Mouse (Mus musculus) c-Kit-positive CD71-negative TER-119-negative erythroid progenitor cells, embryonic 14.5 days (primary cell): ENCODE results near the gene Thap4.

Experiments used
- DNase-seq: peaks from one replicate; pipeline ENCODE4 v3.0.0-alpha.2; 2013; ENCODE audit warnings: low read depth

The Thap4 gene

GRCm38 (mm10) chr1:93742910-93743309 lies 11.8 kb downstream of the Thap4 start:
- DNase-seq: no peak

GRCm38 (mm10) chr1:93741987-93742386 lies 12.7 kb downstream of the Thap4 start:
- no peak for DNase-seq

DNA sequence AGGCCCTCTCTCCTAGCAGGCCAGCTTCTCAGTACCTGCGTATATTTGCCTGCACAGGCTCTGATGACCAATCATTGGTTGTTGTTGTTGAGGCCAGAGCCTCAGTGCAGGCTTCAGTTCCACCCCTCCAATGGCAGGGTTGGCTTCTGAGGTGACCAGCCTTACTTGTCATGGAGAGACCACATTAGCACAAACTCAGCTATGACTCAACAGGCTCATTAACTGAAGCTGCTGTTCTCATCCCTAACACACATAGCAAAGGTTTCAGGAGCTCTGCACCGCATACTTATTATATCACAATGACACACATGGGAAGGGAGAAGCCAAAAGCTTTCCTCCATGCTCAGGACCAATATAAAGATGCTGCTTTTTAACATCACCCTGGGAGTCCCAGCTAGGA lies 14.0 kb downstream of the Thap4 start:
- no peak for DNase-seq

DNA sequence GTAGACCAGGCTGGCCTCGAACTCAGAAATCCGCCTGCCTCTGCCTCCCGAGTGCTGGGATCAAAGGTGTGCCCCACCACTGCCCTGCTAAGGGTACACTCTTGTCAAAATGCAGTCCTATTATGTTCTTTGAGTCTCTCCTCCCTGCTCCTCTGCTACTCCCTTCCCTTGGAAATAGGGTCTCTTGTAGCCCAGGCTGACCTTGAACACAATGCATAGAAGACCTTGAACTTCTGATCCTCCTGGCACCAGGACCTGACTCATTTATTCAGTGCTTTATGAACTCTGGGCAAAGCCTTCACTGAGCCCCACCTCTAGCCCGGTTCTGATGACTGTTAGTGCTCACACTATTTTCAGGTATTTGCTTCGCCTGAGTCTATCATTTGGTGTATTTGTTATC lies 17.0 kb downstream of the Thap4 start:
- DNase-seq: no peak

- DNase-seq: no peak
Observed at GRCm38 (mm10) chr1:93735859-93736258, 18.8 kb downstream of the Thap4 start.

- no peak for DNase-seq
Observed at GRCm38 (mm10) chr1:93731880-93732281, 22.8 kb downstream of the Thap4 start.

DNA sequence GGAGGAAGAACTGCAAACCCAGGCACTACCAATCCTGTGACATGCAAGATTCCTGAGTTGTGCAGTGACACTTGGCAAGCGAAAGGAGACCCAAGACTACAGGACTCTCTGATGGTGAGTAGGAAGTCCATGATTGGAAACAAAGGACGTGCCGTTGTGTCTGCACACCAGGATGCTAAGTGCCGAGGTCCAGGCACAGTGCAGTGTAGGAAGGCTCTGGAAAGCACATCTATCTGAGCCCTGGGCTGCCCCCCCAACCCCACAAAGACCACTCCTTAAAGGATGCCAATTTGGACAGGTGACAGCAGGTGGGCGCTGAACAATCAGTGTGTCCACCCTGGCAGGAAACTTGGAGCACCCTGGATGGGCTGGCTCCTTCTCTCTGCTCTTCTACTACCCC lies 23.6 kb downstream of the Thap4 start:
- no peak for DNase-seq

DNA sequence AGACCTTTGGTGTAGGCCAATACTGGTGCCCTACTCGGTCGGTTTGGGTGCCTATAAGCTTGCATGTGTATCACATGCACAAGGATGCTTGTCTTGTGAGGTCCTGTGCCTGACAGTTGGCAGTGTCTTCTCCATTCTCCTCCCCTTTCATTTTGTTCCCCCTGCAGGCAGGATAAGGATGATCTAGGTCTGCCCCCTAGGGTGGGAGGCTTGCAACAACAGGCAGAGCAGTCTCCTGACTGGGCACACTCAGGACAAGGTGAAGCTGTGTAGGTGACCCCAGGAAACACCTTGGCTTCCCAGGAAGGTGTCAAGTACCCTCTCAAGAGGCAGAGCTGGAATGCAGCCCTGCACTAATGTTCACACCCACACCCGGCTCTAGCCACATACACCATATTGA lies 27.7 kb downstream of the Thap4 start:
- peak; percentile 20 for DNase-seq

GRCm38 (mm10) chr1:93726116-93726515 lies 28.5 kb downstream of the Thap4 start:
- no peak for DNase-seq

DNA sequence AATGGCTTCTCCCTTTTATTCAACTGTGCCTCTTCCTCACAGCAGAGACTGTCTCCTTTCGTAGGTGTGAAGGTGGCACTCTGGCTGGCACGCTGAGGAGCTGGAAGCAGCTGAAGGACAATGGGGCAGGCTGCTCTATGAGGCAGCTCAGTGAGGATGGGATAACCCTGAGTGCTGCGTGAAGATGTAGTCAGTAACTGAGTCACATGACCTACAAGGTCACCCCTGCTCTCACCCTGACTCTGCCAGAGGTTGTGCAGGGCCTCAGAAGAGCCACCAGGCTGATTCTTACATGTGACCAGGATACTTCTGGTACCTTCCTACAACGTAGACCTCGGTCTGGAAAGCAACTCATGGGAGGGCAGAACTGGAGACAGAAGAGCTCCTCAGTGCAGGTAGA lies 29.0 kb downstream of the Thap4 start:
- DNase-seq: no peak

- no peak for DNase-seq
Observed at GRCm38 (mm10) chr1:93724623-93725022, 30.0 kb downstream of the Thap4 start.

GRCm38 (mm10) chr1:93721557-93721956 lies 33.1 kb downstream of the Thap4 start:
- no peak for DNase-seq

DNA sequence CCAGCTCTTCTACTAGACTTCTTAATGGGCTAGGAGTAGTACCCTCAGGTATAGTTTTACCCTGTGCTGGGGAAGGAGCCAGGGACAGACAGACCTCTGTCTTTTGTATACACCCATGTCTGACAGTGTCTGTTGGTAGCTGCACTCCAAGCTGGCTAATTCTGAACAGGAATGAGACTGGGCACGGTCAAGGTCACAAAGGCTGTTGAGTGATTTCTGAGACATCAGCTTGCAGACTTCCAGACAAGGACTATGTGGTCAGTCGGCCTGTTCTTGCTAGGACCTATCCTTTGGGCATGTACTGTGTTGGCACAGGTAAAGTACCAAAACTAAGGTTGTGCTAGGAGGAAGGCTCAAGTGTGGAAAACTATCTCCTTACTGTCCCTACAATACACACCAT lies 38.5 kb downstream of the Thap4 start:
- DNase-seq: no peak

DNA sequence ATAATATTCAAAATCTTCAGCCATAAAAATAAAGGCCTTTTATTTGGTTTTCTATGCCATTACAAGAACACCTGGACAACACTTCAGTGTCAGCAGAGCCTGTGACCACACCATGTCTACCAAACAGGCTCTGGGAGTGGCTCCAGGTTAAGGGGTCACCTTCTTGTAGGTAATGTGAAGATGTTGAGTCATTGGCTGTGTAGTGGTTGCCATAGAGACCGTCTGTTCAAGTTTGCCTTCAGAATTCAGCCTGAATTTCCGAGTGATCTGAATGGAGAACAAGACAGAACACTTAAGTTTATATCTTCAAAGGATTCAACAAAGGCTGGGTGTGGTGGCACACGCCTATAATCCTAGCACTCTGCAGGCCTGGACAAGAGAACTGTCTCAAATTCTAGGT lies 49.3 kb downstream of the Thap4 start:
- DNase-seq: no peak

- no peak for DNase-seq
Observed at GRCm38 (mm10) chr1:93704341-93704740, 50.3 kb downstream of the Thap4 start.

GRCm38 (mm10) chr1:93703472-93704048 lies 51.1 kb downstream of the Thap4 start:
- DNase-seq: no peak

DNA sequence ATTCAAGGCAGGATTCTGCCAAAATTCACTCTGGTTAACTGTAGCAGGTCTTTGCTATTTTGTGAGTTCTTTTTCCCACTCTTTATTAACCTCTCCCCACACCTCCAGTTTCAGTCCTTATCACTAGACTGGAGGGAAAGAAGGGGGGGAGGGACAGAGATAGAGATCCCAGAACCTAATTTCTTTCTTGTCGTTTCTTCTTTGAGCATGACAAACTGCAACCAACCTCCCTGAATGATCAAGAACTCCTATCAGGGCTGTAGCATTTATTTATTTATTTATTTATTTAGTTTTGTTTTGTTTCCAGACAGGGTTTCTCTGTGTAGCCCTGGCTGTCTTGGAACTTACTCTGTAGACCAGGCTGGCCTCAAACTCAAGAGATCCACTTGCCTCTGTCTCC lies 52.6 kb downstream of the Thap4 start:
- no peak for DNase-seq

- DNase-seq: no peak
Observed at GRCm38 (mm10) chr1:93699159-93699558, 55.5 kb downstream of the Thap4 start.

DNA sequence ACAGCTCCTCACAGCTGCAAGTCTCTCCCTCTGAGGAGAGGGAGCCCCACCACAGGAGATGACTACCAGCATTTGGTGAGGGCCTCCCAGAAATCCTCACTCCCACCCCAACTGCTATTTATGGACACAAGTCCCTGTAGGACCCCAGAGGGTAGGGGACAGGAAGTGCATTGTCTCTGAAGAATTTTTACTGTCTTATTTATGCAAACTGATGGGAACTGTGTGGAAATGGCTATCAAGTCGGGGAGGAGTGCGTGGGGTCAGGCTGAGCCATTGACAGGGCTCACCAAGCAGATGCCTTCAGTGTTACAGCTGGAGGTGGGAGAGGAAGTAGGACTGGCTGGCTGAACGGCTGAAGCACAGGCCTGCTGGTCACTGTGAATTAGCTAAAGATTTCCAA lies 57.3 kb downstream of the Thap4 start:
- no peak for DNase-seq

- DNase-seq: no peak
Observed at GRCm38 (mm10) chr1:93694966-93695365, 59.7 kb downstream of the Thap4 start.

DNA sequence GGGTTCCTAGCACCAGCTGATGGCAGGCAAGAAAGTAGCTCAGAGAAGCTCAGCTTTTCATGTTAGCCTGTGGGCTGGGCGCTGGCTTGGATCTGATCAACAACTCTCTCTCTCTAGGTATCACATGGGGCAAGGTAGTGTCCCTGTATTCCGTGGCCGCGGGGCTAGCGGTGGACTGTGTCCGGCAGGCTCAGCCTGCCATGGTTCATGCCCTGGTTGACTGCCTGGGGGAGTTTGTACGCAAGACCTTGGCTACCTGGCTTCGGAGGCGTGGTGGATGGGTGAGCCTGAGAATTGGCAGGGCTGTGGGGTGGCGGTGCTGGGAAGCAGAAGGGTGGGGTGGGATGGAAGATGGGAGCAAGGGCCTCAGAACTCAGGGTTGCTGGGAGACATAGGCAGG lies 60.7 kb downstream of the Thap4 start:
- DNase-seq: no peak

DNA sequence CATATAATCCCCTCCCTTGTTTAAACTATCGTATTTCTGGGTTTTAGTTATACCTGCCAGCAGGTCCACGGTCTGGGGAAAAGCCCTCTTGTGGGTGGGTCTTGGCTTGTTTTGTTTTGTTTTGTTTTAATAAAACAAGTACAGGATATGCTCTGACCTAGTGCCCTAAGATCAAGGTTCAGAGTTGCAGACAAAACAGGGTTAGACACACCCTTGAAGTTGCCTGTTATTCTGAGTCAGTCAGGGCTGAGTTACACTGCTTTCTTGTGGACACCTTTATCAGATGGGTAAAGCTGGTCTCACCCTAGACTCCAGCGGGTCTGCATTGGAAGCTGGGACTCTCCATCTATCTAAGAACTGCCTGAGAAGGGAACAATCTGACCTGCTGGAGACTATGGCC lies 61.2 kb downstream of the Thap4 start:
- no peak for DNase-seq

- DNase-seq: no peak
Observed at GRCm38 (mm10) chr1:93692773-93693172, 61.9 kb downstream of the Thap4 start.

- no peak for DNase-seq
Observed at GRCm38 (mm10) chr1:93691786-93692357, 62.8 kb downstream of the Thap4 start.
